Mouse (Mus musculus) thymus, postnatal 4 days (tissue): Measurements from ENCODE around the gene Rpl18.
A peak's percentile ranks its signal among the peaks of the same experiment; 100 is the strongest.

ENCODE experiments used
- DNase-seq: peaks from one replicate; pipeline ENCODE4 v3.0.0; 2021

Rpl18 gene

DNA sequence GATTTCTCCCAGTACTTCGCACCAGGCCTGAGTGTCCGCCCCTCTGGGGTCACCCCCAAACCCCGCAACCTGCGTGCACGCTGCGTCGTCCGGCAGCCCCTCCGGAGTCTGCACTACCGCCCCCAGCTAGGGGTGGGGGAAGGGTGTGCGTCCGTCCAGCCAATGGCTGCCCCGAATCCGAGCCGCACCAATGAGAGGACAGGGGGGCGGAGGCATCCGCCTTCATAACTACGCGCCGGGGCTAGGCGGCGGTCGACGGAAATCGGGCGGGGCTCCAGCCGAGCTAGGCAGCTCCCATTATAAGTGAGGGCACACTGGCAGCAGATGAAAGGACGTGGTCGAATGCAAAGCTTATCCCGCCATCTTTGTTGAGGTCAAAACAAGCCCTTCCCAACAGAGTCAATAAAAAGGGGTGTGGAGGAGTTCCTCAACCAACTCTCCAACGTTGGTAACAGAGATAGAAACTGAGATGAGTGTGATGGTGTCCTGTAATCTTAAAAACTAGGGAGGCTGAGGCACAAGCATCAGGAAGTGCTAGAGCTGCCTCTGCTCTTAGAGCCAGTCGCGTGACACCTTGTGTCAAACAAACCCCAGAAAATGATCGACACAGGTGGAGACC, at the start of gene Rpl18:
TSS of gene Rpl18 (plus strand) at position 368 of the 619 bp plus-strand sequence.
- peak; percentile 97 for DNase-seq

GRCm38 (mm10) chr7:45666161-45666560, 49.1 kb upstream of the Rpl18 start, which contains the start of gene Fut2:
Gene Fut2 (minus strand): TSS chr7:45666394.
- DNase-seq, result no peak

GRCm38 (mm10) chr7:45667761-45668160, 47.5 kb upstream of the Rpl18 start:
- DNase-seq, result no peak

DNA sequence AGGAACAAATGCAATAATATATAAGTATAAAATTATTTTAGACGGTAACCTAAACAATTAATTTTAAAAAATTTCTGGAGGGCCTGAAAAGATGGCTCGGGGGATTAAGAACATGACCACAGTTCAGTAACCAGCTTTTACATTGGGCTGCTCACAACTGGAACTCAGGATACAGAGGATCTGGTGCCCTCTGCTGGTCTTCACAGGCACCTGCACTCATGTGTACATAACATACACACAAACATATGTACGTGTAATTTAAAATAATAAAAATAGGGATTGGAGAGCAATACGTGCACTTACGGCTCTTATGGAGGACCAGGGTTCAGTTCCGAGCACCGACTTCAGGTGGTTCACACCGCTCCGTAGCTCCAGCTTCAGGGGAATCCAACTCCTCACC, 46.3 kb upstream of the Rpl18 start:
- no peak for DNase-seq

- no peak for DNase-seq
Measured at GRCm38 (mm10) chr7:45677627-45678295, 37.5 kb upstream of the Rpl18 start.

DNA sequence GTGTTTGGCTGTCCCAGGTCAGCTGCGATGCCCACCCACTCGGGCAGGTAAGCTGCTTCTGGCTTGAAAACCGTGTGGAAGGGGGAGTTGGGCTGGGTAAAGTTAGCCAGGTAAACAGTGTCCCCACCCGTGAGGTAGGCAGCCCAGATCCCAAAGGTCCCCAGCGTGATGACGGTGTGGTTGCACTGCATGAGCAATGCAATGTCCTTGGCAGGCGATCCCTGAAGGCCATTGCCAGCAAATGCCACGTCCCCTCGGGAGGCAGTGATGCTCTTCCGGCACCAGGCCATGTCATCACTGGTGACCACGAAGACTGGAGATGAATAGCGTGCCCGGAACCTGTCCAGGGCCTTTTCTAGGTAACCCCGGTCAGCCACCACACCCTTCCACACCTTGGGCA, 36.7 kb upstream of the Rpl18 start:
- DNase-seq, result no peak

DNA sequence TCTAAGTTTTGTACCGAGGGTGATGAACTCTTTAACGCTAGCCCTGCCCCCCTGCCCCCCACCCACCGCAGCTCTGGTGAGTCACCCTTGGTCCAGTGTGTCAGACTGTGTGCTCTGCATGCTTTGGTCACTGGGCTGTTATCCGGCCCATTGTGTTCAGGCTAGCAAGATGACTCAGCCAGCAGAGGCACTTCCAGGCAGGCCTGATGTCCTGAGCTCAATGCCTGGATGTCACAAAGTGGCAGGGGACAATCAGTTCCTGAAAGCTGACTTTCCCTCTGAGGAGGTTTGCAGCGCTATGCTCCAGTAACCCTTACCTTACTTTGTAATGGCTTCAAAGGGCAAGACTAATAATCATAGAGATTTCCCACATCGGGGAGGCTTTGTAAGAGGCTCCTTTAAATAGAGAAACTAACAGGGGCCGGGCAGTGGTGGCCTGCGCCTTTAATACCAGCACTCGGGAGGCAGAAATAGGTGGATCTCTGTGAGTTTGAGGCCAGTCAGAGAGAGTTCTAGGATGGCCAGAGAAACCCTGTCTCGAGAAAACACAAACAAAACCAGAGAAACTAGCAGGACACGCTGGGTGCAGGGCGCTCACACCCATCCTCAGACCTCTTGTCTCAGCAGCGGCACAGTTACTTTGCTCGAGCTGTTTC, 35.2 kb upstream of the Rpl18 start:
- DNase-seq, result no peak

GRCm38 (mm10) chr7:45681046-45681736, 34.1 kb upstream of the Rpl18 start:
- peak; percentile 32 for DNase-seq

GRCm38 (mm10) chr7:45682144-45683126, 32.8 kb upstream of the Rpl18 start:
- DNase-seq, result peak; percentile 95

DNA sequence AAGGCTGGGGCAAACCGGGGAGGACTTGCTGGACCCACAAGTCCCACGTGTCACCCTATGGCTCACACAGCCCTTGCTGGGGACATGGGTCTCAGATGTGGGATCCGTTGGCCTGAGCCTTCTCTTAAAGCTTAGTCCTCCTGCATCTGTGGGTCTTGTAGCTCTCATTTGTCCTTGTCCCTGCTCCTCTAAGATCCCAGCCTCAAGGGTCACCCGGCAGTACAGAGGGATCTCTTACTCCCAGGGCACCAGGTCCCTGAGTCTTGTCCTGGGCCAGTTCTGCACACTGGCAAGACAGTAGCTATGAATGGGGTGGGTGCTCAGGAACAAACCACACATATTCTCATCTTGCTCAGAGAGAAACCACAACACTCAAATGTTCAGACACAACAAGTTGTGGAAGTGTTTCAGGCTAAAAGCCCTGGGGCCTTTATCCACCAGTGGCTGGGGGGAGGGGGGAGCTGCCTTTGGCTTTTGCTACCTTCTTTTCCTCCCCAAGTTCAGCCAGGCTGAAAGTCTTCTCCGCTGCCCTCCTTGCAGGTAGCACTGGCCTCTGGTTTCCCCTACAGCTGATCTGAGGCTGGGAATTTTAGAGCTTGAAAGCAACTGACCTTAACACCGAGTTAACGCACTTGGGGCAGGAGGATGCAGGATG, 31.7 kb upstream of the Rpl18 start, which contains the start of gene Ntn5:
TSS of gene Ntn5 (plus strand) at position 627 of the 655 bp plus-strand sequence.
- DNase-seq, result peak; percentile 57

- no peak for DNase-seq
Measured at GRCm38 (mm10) chr7:45685811-45686210, 29.4 kb upstream of the Rpl18 start.

GRCm38 (mm10) chr7:45686841-45687240, 28.4 kb upstream of the Rpl18 start:
- DNase-seq, result no peak

DNA sequence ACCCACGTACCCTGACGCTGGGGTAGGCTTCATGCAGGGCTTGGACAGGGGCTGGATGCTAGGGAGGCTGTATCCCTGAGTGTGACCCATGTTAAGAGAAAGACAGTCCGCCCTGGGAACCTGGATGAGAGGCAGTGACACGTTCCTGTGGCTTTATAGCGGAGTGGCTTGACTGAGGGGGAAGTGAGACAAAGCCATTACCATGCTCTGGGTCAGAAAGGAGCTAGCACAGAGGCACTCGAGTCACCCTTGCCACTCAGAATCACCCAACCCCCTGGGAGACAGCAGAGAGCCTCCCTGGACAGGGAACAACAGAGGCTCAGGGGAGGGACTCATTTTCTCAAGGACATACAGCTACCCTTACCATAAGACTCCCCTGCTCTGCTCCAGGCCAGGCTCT, 26.2 kb upstream of the Rpl18 start:
- no peak for DNase-seq

DNA sequence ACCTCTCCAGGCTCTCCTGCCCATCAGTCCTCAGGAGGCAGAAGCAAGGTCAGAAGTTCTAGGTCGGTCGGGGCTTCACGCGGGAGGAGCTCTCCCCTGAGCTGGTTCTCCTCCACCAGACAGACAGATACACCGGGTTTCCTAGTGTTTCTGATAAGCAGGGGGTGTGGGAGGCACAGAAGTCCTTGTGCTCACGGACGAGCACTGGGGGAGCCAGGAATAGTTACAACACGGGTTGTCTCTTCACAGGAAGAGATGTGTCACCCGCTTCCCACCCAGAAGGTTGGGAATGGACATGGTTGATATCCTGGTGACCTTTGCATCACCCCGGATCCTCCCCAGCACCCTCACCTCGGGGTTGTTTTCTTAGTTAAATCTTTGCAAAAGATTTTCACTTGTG, 25.5 kb upstream of the Rpl18 start:
- DNase-seq, result no peak

GRCm38 (mm10) chr7:45692364-45692763, 22.9 kb upstream of the Rpl18 start:
- no peak for DNase-seq

DNA sequence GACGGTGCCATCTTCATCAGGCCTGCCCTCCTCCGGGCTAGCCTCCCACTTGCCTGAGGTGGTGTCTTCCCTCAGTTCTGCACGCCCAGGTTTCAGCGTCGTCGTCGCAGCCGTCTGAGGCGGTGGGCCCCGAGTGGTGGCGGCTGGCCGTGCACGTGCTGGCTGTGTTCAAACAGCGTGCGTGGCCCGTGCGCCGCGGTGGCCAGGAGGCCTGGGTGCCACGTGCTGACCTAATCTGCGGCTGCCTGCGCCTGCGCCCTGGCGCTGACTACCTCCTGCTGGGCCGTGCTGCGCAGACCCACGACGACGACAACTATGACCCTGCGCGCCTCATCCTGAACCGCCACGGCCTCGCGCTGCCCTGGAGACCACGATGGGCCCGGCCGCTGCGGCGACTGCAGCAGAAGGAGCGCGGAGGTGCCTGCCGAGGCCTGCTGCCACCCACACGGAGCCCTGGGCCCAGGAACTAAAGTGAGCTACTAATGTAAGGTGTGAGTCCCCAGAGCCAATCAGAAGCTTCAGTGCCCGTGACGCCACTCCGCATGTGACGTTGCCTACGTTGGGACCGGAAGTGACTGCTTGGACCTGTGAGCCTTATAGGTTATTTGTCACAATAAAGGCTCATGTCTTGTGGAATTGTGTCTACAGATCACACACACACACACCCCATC, 21.2 kb upstream of the Rpl18 start, which contains the start of gene Sec1:
TSS of gene Sec1 (minus strand) at position 482 of the 671 bp plus-strand sequence.
- DNase-seq, result peak; percentile 24

DNA sequence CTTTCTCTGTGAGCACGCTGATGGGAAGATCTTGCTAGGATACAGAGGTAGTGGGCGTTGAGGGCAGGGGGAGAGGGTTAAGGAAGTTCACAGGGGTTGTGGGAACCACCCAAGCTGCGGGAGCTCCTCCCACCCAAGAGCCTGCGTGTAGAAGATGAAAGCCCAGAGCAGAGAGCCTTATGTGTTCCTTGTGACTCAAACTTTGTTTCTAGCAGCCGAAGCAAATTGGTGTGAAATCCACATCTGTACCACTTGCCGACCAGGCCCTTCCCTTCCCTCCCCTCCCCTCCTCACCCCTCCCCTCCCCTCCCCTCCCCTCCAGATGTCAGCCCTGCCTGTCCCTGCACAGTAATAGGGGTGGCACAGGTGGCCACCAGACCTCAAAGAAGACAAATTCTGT, 20.2 kb upstream of the Rpl18 start:
- peak; percentile 57 for DNase-seq

- DNase-seq, result peak; percentile 24
Measured at GRCm38 (mm10) chr7:45697894-45698293, 17.4 kb upstream of the Rpl18 start.

- DNase-seq, result peak; percentile 66
Measured at GRCm38 (mm10) chr7:45699523-45700141, 15.6 kb upstream of the Rpl18 start, which contains the start of gene Car11. Gene Car11 (plus strand): TSS chr7:45699843.

- peak; percentile 76 for DNase-seq
Measured at GRCm38 (mm10) chr7:45700301-45701015, 14.8 kb upstream of the Rpl18 start.
